Mouse (Mus musculus): ENCODE measurements at regions not wholly inside any gene's neighbourhood (a gene's known extent, or its start where the extent isn't known, plus 50 kb on each side); places are given as distances from the start of the nearest gene placed in this dataset.

GRCm38 (mm10) chr16:87263041-87263440 is 90.9 kb upstream of the N6amt1 start:
- TF ChIP-seq CTCF (IDR thresholded peaks at IDR 0.05; ENCODE audit: low read depth) (no peak), EP300 (IDR thresholded peaks at IDR 0.05; ENCODE audit: low read depth) (no peak)

Data from liver, postnatal 0 days (tissue).